Mouse (Mus musculus) limb, embryonic 15.5 days (tissue): ENCODE measurements around the gene Mfap2. TPM values are rescaled to one million over a fixed set of nuclear protein-coding genes. Genes with fewer than 3 reads are reported as not detected.
A peak's percentile ranks its signal among the peaks of the same experiment; 100 is the strongest.

Source experiments
- ATAC-seq: fragments of 200-750 bp; cut with Nextera tagmentation; 2 replicates; pipeline ENCODE4 v1.8.0; 2017; ENCODE audit warnings: low read depth, moderate TSS enrichment; ENCODE audit not compliant: insufficient number of reproducible peaks, low FRiP score, low TSS enrichment
- H3K27ac ChIP-seq: fragments of 300-500 bp; sonication (generic); 2 replicates; pipeline ENCODE4 v1.5.1; 2015; ENCODE audit warnings: moderate library complexity, mild to moderate bottlenecking, inconsistent platforms
- H3K27me3 ChIP-seq: fragments of 300-500 bp; sonication (generic); 2 replicates; pipeline ENCODE4 v1.6.1; 2015; ENCODE audit warnings: inconsistent platforms
- H3K36me3 ChIP-seq: fragments of 300-500 bp; sonication (generic); 2 replicates; pipeline ENCODE4 v1.6.1; 2015; ENCODE audit warnings: inconsistent platforms
- H3K4me1 ChIP-seq: fragments of 300-500 bp; sonication (generic); 2 replicates; pipeline ENCODE4 v1.6.1; 2015; ENCODE audit warnings: inconsistent platforms
- H3K4me2 ChIP-seq: fragments of 300-500 bp; sonication (generic); 2 replicates; pipeline ENCODE4 v1.6.1; 2015; ENCODE audit warnings: mild to moderate bottlenecking, inconsistent platforms
- H3K4me3 ChIP-seq: fragments of 300-500 bp; sonication (generic); 2 replicates; pipeline ENCODE4 v1.5.1; 2015; ENCODE audit warnings: mild to moderate bottlenecking, inconsistent platforms
- H3K9ac ChIP-seq: fragments of 300-500 bp; sonication (generic); 2 replicates; pipeline ENCODE4 v1.6.1; 2015; ENCODE audit warnings: inconsistent platforms
- H3K9me3 ChIP-seq: fragments of 300-500 bp; sonication (generic); 2 replicates; pipeline ENCODE4 v1.6.1; 2016; ENCODE audit warnings: inconsistent platforms
- WGBS: fragments of 180-500 bp; shearing (Covaris S2); methylation state at CpG from one replicate; pipeline ENCODE4 v1.1.7; 2015; 5-methylcytosine and 5-hydroxymethylcytosine counted together
- polyA plus RNA-seq: library from polyadenylated mRNA; unstranded; fragments of >200 nt; fragmentation: Nextera tagmentation; extraction: Ambion mirVana; gene quantifications from 2 replicates; pipeline ENCODE4 v1.2.1, GENCODE M21; 2015

The Mfap2 gene
- polyA plus RNA-seq, 1 experiment from 2014 or later, result 958 TPM

DNA sequence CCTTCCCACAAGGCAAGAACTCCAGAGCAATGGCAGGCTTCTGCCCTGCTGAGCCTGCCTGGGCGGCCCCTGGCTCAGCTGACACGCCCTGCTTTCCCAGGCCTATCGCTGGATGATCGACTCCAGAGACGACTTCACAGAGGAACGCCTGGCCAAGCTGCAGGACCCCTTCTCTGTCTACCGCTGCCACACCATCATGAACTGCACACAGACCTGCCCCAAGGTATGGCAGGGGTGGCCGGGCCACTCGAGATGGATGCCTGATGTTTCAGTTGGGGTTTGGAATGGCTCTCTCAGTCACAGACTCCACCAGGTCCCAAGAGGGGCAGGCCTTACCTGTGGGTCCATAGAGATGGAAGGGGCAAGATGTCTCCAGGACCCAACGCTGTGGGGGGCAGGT, 32.9 kb upstream of the Mfap2 start:
- peak overlapping the region; percentile 27; the same call in 1 of the 2 replicates for H3K27ac ChIP-seq
- H3K36me3 ChIP-seq, result peaks cover 79% of the 10 kb centered on the region
- no peak for ATAC-seq

DNA sequence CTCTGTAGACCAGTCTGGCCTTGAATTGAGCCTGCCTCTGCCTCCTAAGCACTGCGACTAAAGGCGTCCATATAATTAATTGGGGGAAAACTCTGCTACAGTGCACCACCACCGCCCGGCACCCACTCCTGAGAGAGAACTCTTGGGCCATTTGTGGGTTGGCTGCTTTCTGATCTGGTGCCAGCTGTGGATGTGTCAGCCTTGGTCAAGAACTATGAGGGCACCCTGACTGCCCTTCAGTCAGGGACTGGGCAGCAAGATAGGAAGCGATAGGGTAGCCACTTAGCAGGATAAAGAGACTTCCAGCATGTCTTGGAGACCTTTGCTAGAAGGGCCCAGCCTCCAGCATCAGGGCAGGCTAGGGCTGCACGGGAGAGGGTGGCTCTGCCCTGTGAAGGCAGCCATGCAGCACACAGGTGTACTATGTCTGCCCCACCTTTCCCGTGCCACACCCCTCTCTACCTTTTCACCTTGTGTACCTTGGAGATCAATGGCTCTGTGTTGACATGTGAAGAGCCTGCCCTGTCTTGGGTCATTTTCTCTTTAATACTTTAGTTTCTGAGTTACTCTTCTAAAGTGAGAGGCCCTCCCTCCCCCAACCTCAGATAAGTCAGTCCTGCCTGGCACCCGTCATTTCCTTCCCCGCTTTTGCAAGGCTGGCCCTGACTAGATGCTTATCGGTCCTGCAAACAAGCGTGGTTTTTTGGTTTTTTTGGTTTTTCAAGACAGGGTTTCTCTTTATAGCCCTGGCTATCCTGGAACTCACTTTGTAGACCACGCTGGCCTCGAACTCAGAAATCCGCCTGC, 32.1 kb upstream of the Mfap2 start:
- H3K4me1 ChIP-seq, result peaks cover 3% of the 10 kb centered on the region
- 87% methylated on average over 14 of the region's 14 CpGs for WGBS
- H3K27ac ChIP-seq, result 0 out of 2 replicates have a peak overlapping the region, but pooled peaks have one; percentile 7
- ATAC-seq, result no peak
- no peaks in the 10 kb centered on the region for H3K27me3 ChIP-seq
- no peak overlapping the region for H3K9ac ChIP-seq
- H3K4me3 ChIP-seq, result no peak overlapping the region
- H3K4me2 ChIP-seq, result no peak overlapping the region
- peaks cover 71% of the 10 kb centered on the region for H3K36me3 ChIP-seq
- H3K9me3 ChIP-seq, result no peaks in the 10 kb centered on the region

More for the DNA sequence above, 32.9 kb upstream of the Mfap2 start:
- no peaks in the 10 kb centered on the region for H3K4me1 ChIP-seq
- H3K4me2 ChIP-seq, result no peak overlapping the region
- H3K4me3 ChIP-seq, result no peak overlapping the region
- WGBS, result 64% methylated on average over 10 of the region's 10 CpGs
- no peaks in the 10 kb centered on the region for H3K9me3 ChIP-seq
- no peaks in the 10 kb centered on the region for H3K27me3 ChIP-seq
- H3K9ac ChIP-seq, result no peak overlapping the region

DNA sequence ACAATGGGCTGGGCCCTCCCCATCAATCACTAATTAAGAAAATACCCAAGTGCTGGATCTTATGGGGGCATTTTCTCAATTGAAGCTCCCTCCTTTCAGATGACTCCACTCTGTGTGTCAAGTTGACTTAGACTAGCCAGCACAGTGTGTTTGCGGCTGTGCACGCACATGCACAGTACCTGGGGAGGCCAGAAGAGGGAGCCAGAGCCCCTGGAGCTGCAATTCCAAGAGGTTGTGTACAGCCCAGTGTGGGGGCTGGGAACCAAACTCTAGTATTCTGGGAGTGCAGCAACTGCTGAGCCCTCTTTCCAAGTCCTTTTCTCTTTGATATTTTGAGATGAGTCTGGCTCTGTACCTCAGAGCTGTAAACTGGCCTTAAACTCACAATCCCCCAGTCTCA, 28.6 kb upstream of the Mfap2 start:
- 93% methylated on average over 2 of the region's 2 CpGs for WGBS
- H3K4me2 ChIP-seq, result no peak overlapping the region
- H3K27ac ChIP-seq, result no peak overlapping the region

DNA sequence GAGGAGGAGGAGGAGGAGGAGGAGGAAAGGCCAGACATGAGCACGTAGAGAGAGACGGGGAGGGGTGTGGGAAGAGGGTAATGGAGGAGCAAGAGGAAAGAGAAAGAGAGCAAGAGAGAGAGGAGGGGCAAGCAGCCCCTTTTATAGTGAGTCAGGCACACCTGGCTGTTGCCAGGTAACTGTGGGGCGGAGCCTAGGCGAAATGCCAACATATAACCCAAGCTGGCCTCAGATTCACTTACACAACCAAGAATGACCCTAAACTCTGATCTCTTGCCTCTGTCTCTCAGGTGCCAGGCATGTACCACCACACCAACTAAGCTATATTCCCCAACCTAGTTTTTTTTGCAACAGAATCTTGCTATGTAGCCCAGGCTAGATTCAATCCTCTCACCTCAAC, 27.4 kb upstream of the Mfap2 start:
- ATAC-seq, result no peak
- no peak overlapping the region for H3K9ac ChIP-seq
- peaks cover 26% of the 10 kb centered on the region for H3K36me3 ChIP-seq
- no peak overlapping the region for H3K4me2 ChIP-seq
- H3K4me3 ChIP-seq, result no peak overlapping the region
- no peaks in the 10 kb centered on the region for H3K9me3 ChIP-seq
- H3K27me3 ChIP-seq, result no peaks in the 10 kb centered on the region
- peak overlapping the region; percentile 69 for H3K27ac ChIP-seq
- 41% methylated on average over 4 of the region's 4 CpGs for WGBS
- H3K4me1 ChIP-seq, result peaks cover 27% of the 10 kb centered on the region

More for the DNA sequence above, 28.6 kb upstream of the Mfap2 start:
- Histone ChIP-seq H3K36me3 (peaks cover 37% of the 10 kb centered on the region), H3K4me3 (no peak overlapping the region), H3K9ac (no peak overlapping the region), H3K4me1 (peaks cover 19% of the 10 kb centered on the region), H3K9me3 (no peaks in the 10 kb centered on the region), H3K27me3 (no peaks in the 10 kb centered on the region)
- ATAC-seq, result no peak

DNA sequence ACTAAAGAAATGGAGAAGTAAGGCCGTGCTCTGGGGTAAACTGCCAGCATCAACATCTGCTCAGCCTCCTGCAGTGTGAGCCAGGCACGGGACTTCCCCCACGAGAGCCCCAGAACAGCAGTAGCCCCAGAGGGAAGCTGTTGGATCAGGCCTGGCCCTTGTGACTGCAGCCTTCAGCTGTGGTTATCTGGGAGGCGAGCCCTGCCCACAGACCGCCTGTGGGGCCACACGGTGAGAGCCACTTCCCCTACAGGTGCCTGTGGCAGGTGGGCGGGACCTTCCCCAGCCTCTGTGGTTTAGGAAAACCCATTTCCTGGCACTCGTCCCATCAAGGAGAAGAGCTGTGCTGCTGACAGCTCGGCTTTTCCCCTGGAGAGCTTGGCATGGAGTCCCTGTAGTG, 26.8 kb upstream of the Mfap2 start:
- Histone ChIP-seq H3K36me3 (peaks cover 20% of the 10 kb centered on the region), H3K27ac (peak overlapping the region; percentile 69), H3K9me3 (no peaks in the 10 kb centered on the region), H3K4me1 (peaks cover 33% of the 10 kb centered on the region), H3K27me3 (no peaks in the 10 kb centered on the region), H3K4me2 (no peak overlapping the region), H3K9ac (no peak overlapping the region; the same call in 1 of the 2 replicates), H3K4me3 (no peak overlapping the region)
- ATAC-seq, result peak; percentile 30; the same call in 1 of the 2 replicates
- WGBS, result 7% methylated on average over 9 of the region's 9 CpGs

DNA sequence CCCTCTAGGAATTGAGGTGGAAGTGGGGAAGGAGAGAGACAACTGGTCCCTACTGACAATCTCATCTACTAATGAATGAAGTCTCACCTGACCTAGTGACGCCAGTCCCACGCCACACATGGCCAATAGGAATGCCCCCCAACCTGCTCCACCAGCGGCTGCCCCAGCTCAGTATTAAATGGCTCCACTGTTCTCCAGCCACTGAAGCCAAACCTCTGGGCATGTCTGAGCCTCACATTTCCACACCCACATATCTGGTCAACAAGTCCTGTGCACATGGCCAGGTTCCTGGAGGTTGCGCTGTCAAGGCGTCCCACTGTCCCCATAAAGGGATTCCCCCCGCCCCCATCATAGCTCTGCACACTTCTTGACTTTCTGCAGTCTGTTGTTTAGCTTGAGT, 25.7 kb upstream of the Mfap2 start:
- no peak overlapping the region for H3K4me3 ChIP-seq
- H3K4me2 ChIP-seq, result no peak overlapping the region
- peaks cover 9% of the 10 kb centered on the region for H3K36me3 ChIP-seq
- peaks cover 44% of the 10 kb centered on the region for H3K4me1 ChIP-seq
- 72% methylated on average over 6 of the region's 6 CpGs for WGBS
- no peak for ATAC-seq
- no peak overlapping the region for H3K27ac ChIP-seq
- H3K9ac ChIP-seq, result no peak overlapping the region
- H3K9me3 ChIP-seq, result no peaks in the 10 kb centered on the region
- no peaks in the 10 kb centered on the region for H3K27me3 ChIP-seq

DNA sequence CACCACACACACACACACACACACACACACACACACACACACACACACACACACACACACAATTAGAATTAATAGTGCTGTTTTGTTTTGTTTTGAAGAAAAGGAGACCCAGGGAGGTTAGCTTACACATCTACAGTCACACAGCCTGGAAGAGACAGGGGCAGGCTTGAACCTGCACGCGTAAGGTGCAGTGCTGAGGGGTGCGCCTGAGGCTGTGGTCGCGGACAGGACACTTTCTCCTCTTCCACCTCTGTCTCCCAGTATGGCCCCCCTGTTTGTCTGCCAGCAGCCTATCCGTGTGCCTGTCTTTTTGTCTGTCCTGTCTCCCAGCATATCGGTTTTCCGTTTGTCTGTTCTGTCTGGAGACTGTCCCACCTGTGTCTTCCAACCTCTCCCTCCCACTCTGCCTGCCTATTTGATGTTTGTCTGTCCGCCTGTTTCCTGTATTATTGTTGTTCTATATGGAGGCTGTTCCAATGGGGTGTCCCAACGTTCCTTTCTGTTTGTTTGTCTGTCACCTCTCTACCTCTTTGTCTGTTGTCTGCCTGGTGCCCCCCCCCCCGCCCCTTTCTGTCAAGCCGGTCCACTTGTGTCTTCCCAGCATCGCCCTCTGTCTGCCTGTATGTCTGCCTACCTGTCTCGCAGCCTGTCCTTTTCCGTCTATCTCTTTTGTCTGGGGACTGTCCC, 24.1 kb upstream of the Mfap2 start:
- H3K4me1 ChIP-seq, result peaks cover 45% of the 10 kb centered on the region
- no peaks in the 10 kb centered on the region for H3K9me3 ChIP-seq
- no peaks in the 10 kb centered on the region for H3K27me3 ChIP-seq
- H3K4me3 ChIP-seq, result peak overlapping the region; percentile 97
- WGBS, result 26% methylated on average over 14 of the region's 15 CpGs
- no peaks in the 10 kb centered on the region for H3K36me3 ChIP-seq
- H3K27ac ChIP-seq, result no peak overlapping the region
- peak overlapping the region; percentile 91 for H3K9ac ChIP-seq
- 0 out of 2 replicates have a peak, but pooled peaks have one; percentile 4 for ATAC-seq
- H3K4me2 ChIP-seq, result peak overlapping the region; percentile 72

DNA sequence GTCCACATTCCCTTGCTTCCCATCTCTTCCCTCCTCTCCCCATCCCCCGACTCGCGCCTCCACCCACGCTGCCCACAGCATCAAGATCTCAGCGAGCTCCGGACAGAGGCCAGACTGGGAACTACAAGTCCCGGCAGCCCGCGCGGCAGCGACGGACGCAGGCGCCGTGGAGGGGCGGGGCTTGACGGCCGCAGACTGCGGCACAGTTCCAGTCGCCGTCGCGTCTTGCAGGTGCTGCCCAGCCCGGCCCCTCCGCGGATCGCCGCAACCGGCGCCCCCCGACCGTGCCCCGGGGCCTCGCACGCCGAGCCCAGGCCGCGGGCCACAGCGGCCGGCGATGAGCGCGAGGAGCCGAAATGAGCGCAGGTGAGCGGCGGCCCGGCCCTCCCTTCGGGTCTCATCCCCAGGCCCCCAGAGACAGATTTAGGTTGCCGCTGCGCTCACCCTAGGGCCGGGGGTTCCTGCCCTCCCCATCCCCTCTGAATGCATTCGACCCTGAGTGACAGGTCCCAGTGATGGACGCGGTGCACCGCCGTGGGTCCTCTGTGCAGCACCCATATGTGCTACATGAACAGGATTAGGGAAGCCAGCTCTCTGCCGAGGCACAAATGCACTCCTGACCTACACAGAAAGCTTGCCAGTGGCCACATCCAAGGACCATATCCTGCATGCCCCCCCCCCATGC, 23.4 kb upstream of the Mfap2 start, which contains the start of gene Atp13a2:
Gene Atp13a2, plus strand, starts transcription at position 163 of the 685 bp plus-strand sequence.
- Histone ChIP-seq H3K27me3 (no peaks in the 10 kb centered on the region), H3K4me2 (peak within 1 kb of the TSS; percentile 72), H3K9ac (peak within 1 kb of the TSS; percentile 91), H3K4me1 (peaks cover 45% of the 10 kb centered on the region), H3K9me3 (no peaks in the 10 kb centered on the region), H3K27ac (0 out of 2 replicates have a peak within 1 kb of the TSS, but pooled peaks have one; percentile 38), H3K36me3 (peaks cover 6% of the 10 kb centered on the region; the same call in 1 of the 2 replicates), H3K4me3 (peak within 1 kb of the TSS; percentile 97)
- WGBS, result under 1% methylated on average over 57 of the region's 58 CpGs
- ATAC-seq, result peak; percentile 76

DNA sequence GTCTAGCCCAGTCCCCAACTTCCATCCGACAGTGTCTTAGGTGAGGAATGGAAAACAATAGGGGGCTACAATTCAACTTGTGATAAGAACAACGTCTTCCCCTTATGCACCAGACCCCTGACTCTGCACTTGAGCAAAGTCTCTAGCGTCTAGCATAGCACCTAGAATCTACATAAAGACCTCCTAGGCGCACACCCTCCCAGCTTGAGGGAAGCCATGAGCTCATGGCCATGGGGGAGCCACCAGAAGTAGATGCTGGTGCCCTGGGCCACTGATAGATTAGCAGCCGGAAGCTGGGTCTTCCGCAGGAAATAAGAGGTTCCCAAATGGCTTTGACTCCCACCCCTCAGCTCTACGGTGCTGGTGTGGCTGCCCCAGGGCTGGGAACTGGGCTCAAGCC, 22.7 kb upstream of the Mfap2 start:
- Histone ChIP-seq H3K9me3 (no peaks in the 10 kb centered on the region), H3K4me2 (peak overlapping the region; percentile 72), H3K27me3 (no peaks in the 10 kb centered on the region), H3K27ac (no peak overlapping the region), H3K4me3 (peak overlapping the region; percentile 97), H3K9ac (peak overlapping the region; percentile 91), H3K4me1 (peaks cover 45% of the 10 kb centered on the region), H3K36me3 (peaks cover 12% of the 10 kb centered on the region)
- no peak for ATAC-seq
- WGBS, result 32% methylated on average over 7 of the region's 7 CpGs

DNA sequence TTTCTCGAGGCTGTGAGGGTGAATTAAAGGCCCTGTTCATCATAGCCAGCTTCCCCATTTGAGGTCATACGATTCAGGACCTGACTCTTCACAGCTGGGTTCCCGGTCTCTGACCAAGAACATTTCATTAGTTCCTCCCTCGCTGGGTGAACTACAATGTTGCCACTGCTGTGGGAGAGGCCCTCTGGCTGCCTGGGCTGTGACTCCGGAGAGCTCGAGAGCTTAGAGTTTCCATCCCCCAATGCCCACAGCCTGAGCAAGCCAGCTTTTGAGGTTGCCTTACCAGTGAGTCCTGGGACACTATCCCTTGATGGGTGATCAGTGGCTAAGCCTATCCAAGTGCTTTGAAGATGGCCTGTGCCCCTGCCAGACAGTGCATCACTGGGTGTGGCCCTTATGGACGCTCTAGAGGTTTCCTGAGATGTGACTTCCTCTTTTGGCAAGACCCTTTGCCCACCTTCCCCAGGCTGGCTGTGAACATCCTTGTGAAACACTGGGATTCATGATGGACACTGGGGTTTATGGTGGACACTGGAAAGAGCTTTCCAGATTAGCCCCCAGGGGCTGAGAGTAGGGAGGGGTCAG, 21.4 kb upstream of the Mfap2 start:
- H3K9me3 ChIP-seq, result no peaks in the 10 kb centered on the region
- no peak overlapping the region for H3K27ac ChIP-seq
- ATAC-seq, result no peak
- WGBS, result 51% methylated on average over 7 of the region's 7 CpGs
- no peak overlapping the region for H3K4me2 ChIP-seq
- H3K4me3 ChIP-seq, result no peak overlapping the region
- no peak overlapping the region for H3K9ac ChIP-seq
- H3K36me3 ChIP-seq, result peaks cover 23% of the 10 kb centered on the region
- peaks cover 34% of the 10 kb centered on the region for H3K4me1 ChIP-seq
- H3K27me3 ChIP-seq, result no peaks in the 10 kb centered on the region

DNA sequence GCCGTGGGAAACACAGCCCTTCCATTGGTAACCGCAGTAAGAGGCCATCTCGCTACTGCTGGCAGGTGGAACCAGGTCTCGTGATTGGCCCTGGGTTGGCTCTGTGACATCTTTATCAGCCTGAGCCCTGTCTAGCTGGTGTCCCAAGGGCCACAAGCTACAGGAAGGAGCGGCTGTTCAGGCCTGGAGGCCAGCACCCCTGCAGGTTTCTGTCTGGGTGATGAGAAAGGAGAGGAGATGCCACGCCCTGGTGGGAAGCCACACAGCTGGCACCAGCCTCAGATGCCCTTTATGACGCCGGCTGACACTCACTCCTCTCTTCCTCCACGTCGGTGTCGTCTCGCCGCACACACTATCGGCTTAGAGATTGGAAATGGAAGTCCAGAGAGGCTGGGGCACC, 20.8 kb upstream of the Mfap2 start:
- H3K27ac ChIP-seq, result no peak overlapping the region
- no peaks in the 10 kb centered on the region for H3K27me3 ChIP-seq
- H3K36me3 ChIP-seq, result peaks cover 30% of the 10 kb centered on the region
- no peak overlapping the region for H3K4me3 ChIP-seq
- WGBS, result 90% methylated on average over 14 of the region's 14 CpGs
- no peak overlapping the region for H3K9ac ChIP-seq
- H3K4me1 ChIP-seq, result peaks cover 34% of the 10 kb centered on the region
- no peak overlapping the region for H3K4me2 ChIP-seq
- H3K9me3 ChIP-seq, result no peaks in the 10 kb centered on the region
- ATAC-seq, result no peak
